8 mouse cellular contexts compared by ENCODE assay signal in genomic region chr11:60311025-60311854, GRCm38 (mm10). TPM values are rescaled to one million over a fixed set of nuclear protein-coding genes. Genes with fewer than 3 reads are reported as not detected.
DNase-seq lines count a peak whose midpoint lies in the region; ATAC-seq and TF ChIP-seq lines count a peak whose summit lies in the region.

No protein-coding gene starts in this region.

- no peaks in the 10 kb centered on the region for H3K27me3 ChIP-seq in forebrain, embryonic 12.5 days
- H3K27me3 ChIP-seq in heart, embryonic 14.5 days (ENCODE audit: control insufficient read depth, insufficient read depth, low read length) = no peaks in the 10 kb centered on the region
- H3K27me3 ChIP-seq in kidney, postnatal 0 days (ENCODE audit: insufficient read depth, low read length) = no peaks in the 10 kb centered on the region
- H3K27me3 ChIP-seq in limb, embryonic 14.5 days (ENCODE audit: control insufficient read depth, insufficient read depth, low read length) = no peaks in the 10 kb centered on the region
- H3K27me3 ChIP-seq in myocyte (ENCODE audit: control insufficient read depth, insufficient read depth, insufficient read length) = no peaks in the 10 kb centered on the region

- 5% methylated on average over 8 of the region's 8 CpGs for WGBS in forebrain, embryonic 12.5 days
- 12% methylated on average over 8 of the region's 8 CpGs for WGBS in heart, embryonic 14.5 days
- 7% methylated on average over 8 of the region's 8 CpGs for WGBS in kidney, postnatal 0 days
- WGBS in limb, embryonic 14.5 days = 27% methylated on average over 8 of the region's 8 CpGs

- H3K9ac ChIP-seq in forebrain, embryonic 12.5 days = peak overlapping the region; percentile 17; the same call in 1 of the 2 replicates
- peak overlapping the region; percentile 25 for H3K9ac ChIP-seq in heart, embryonic 14.5 days (ENCODE audit: low read length)
- peak overlapping the region; percentile 18; the same call in 1 of the 2 replicates for H3K9ac ChIP-seq in kidney, postnatal 0 days (ENCODE audit: low read depth, low read length)
- H3K9ac ChIP-seq in limb, embryonic 14.5 days (ENCODE audit: low read depth, low read length, severe bottlenecking) = 0 out of 2 replicates have a peak overlapping the region, but pooled peaks have one; percentile 12

- peak; percentile 80 for ATAC-seq in cerebellum, adult (ENCODE audit: insufficient number of reproducible peaks, low FRiP score, low TSS enrichment)
- peak; percentile 80 for ATAC-seq in forebrain, embryonic 12.5 days (ENCODE audit: low FRiP score)
- peak; percentile 76 for ATAC-seq in heart, embryonic 14.5 days (ENCODE audit: insufficient number of reproducible peaks, insufficient read depth, low FRiP score, low read depth)
- ATAC-seq in kidney, postnatal 0 days (replicated peaks; ENCODE audit: low FRiP score, low read depth) = peak; percentile 80
- ATAC-seq in limb, embryonic 14.5 days (ENCODE audit: low FRiP score, low read depth) = peak; percentile 54
- ATAC-seq in monocyte, adult 5-6 weeks (replicated peaks; ENCODE audit: insufficient number of reproducible peaks, low FRiP score, low TSS enrichment, poor library complexity, severe bottlenecking) = no peak

- peak overlapping the region; percentile 93 for H3K27ac ChIP-seq in forebrain, embryonic 12.5 days
- H3K27ac ChIP-seq in heart, embryonic 14.5 days (replicated peaks in 1 of 2; ENCODE audit: control insufficient read depth in 1 of 2, insufficient read depth in 1 of 2, low read depth in 2 of 2, low read length in 2 of 2) = peak overlapping the region; percentile 88 to 89
- peak overlapping the region; percentile 87 for H3K27ac ChIP-seq in kidney, postnatal 0 days
- peak overlapping the region; percentile 74 for H3K27ac ChIP-seq in limb, embryonic 14.5 days (replicated peaks; ENCODE audit: low read depth, low read length)

- TF ChIP-seq POLR2A in limb, embryonic 14.5 days (IDR thresholded peaks at IDR 0.05; ENCODE audit: borderline replicate concordance, extremely low read depth, insufficient read depth, insufficient read length) = no peak
- TF ChIP-seq POLR2A in myocyte (IDR thresholded peaks at IDR 0.05; ENCODE audit: insufficient read length, low read depth) = no peak

- H3K9me3 ChIP-seq in forebrain, embryonic 12.5 days = no peaks in the 10 kb centered on the region
- no peaks in the 10 kb centered on the region for H3K9me3 ChIP-seq in heart, embryonic 14.5 days (ENCODE audit: control insufficient read depth, low read length)
- no peaks in the 10 kb centered on the region for H3K9me3 ChIP-seq in kidney, postnatal 0 days (replicated peaks; ENCODE audit: low read length)
- H3K9me3 ChIP-seq in limb, embryonic 14.5 days (ENCODE audit: control insufficient read depth, low read length) = no peaks in the 10 kb centered on the region

- H3K4me3 ChIP-seq in forebrain, embryonic 12.5 days (replicated peaks) = no peak overlapping the region
- H3K4me3 ChIP-seq in heart, embryonic 14.5 days (ENCODE audit: control insufficient read depth in 1 of 2, insufficient read depth in 1 of 2, low read depth in 1 of 2, low read length in 2 of 2) = peak overlapping the region in 1 of 2 experiments; percentile 7; a peak in 1 of 4 replicates
- H3K4me3 ChIP-seq in kidney, postnatal 0 days (replicated peaks; ENCODE audit: low read depth, low read length) = no peak overlapping the region
- H3K4me3 ChIP-seq in limb, embryonic 14.5 days (replicated peaks; ENCODE audit: low read length) = no peak overlapping the region
- H3K4me3 ChIP-seq in myocyte = no peak overlapping the region

- H3K79me2 ChIP-seq in myocyte (ENCODE audit: control insufficient read depth, insufficient read depth) = peaks cover 3% of the 10 kb centered on the region

- peak; percentile 71 for DNase-seq in kidney, postnatal 0 days (ENCODE audit: low spot score)
- DNase-seq in limb, embryonic 14.5 days (ENCODE audit: low spot score) = peak; percentile 76
- peak; percentile 59 for DNase-seq in yolk sac, embryonic 10.5 days (ENCODE audit: low spot score)

- H3K4me1 ChIP-seq in forebrain, embryonic 12.5 days = peaks cover 27% of the 10 kb centered on the region
- peaks cover 20 to 44% of the 10 kb centered on the region in 2 experiments for H3K4me1 ChIP-seq in heart, embryonic 14.5 days (ENCODE audit: control insufficient read depth in 2 of 2, insufficient read depth in 2 of 2, low read length in 2 of 2)
- H3K4me1 ChIP-seq in kidney, postnatal 0 days (replicated peaks; ENCODE audit: insufficient read depth, low read length) = peaks cover 30% of the 10 kb centered on the region
- H3K4me1 ChIP-seq in limb, embryonic 14.5 days (ENCODE audit: control insufficient read depth, insufficient read depth, low read length) = peaks cover 38% of the 10 kb centered on the region

- no peak; the same call in 1 of the 2 replicates for TF ChIP-seq CTCF in kidney, postnatal 0 days (IDR thresholded peaks at IDR 0.05; ENCODE audit: low read depth)

- peak overlapping the region; percentile 29 for H3K4me2 ChIP-seq in forebrain, embryonic 12.5 days
- peak overlapping the region; percentile 37 for H3K4me2 ChIP-seq in heart, embryonic 14.5 days (ENCODE audit: low read length)
- no peak overlapping the region for H3K4me2 ChIP-seq in kidney, postnatal 0 days (ENCODE audit: low read length)
- 0 out of 2 replicates have a peak overlapping the region, but pooled peaks have one; percentile 2 for H3K4me2 ChIP-seq in limb, embryonic 14.5 days (replicated peaks; ENCODE audit: low read depth, low read length, severe bottlenecking)
- peak overlapping the region; percentile 60 for H3K4me2 ChIP-seq in myocyte (ENCODE audit: low read depth)

- no peaks in the 10 kb centered on the region for H3K36me3 ChIP-seq in forebrain, embryonic 12.5 days (replicated peaks)
- no peaks in the 10 kb centered on the region for H3K36me3 ChIP-seq in heart, embryonic 14.5 days (ENCODE audit: control insufficient read depth, insufficient read depth, low read length)
- no peaks in the 10 kb centered on the region for H3K36me3 ChIP-seq in kidney, postnatal 0 days (ENCODE audit: insufficient read depth, low read length)
- H3K36me3 ChIP-seq in limb, embryonic 14.5 days (ENCODE audit: control insufficient read depth, insufficient read depth, low read length) = no peaks in the 10 kb centered on the region
- no peaks in the 10 kb centered on the region for H3K36me3 ChIP-seq in myocyte (ENCODE audit: control insufficient read depth, insufficient read depth)

- H3ac ChIP-seq in myocyte (ENCODE audit: control insufficient read depth, insufficient read length) = no peak overlapping the region

TF ChIP-seq in myocyte, 11 proteins besides CTCF, POLR2A, EP300 and RAD21:
- no peak for TF ChIP-seq USF1 (IDR thresholded peaks at IDR 0.05; ENCODE audit: low read depth)
- TF ChIP-seq MYOD1 (IDR thresholded peaks at IDR 0.05; ENCODE audit: control insufficient read depth in 1 of 3, insufficient read length in 2 of 3, low read depth in 2 of 3) = no peak
- TF ChIP-seq TCF3 (IDR thresholded peaks at IDR 0.05; ENCODE audit: insufficient read length, low read depth) = no peak
- no peak for TF ChIP-seq SRF (IDR thresholded peaks at IDR 0.05; ENCODE audit: control insufficient read depth, insufficient read length, low read depth)
- no peak for TF ChIP-seq CEBPB (IDR thresholded peaks at IDR 0.05; ENCODE audit: insufficient read depth, poor library complexity, severe bottlenecking)
- no peak for TF ChIP-seq REST (IDR thresholded peaks at IDR 0.05; ENCODE audit: insufficient read depth, insufficient read length)
- no peak for TF ChIP-seq POLR2AphosphoS2 (IDR thresholded peaks at IDR 0.05; ENCODE audit: insufficient read length, low read depth)
- no peak for TF ChIP-seq MYOG (IDR thresholded peaks at IDR 0.05; ENCODE audit: control insufficient read depth in 1 of 3, insufficient read depth in 1 of 3, insufficient read length in 2 of 3, low read depth in 2 of 3)
- no peak for TF ChIP-seq TCF12 (IDR thresholded peaks at IDR 0.05; ENCODE audit: insufficient read depth, poor library complexity, severe bottlenecking)
- no peak for TF ChIP-seq E2F4 (IDR thresholded peaks at IDR 0.05; ENCODE audit: insufficient read depth)
- no peak for TF ChIP-seq MAX (IDR thresholded peaks at IDR 0.05; ENCODE audit: low read depth)
TF ChIP-seq in myocyte: peak in this region for 0.

RNA-seq across cellular contexts. Expression of gene Tom1l2, which starts 41.5 kb away (rescaled TPM):
- 31.3 and 32.6 TPM in 2 replicates for polyA plus RNA-seq in forebrain, embryonic 12.5 days (2016; fragmentation: Nextera tagmentation; extraction: Ambion mirVana)
- polyA plus RNA-seq in heart, embryonic 14.5 days (2014; fragmentation: Nextera tagmentation; extraction: Ambion mirVana) = 22.5 and 25.7 TPM in 2 replicates
- polyA plus RNA-seq in kidney, postnatal 0 days (2015; fragmentation: Nextera tagmentation; extraction: Ambion mirVana) = 27.9 and 29.9 TPM in 2 replicates
- polyA plus RNA-seq in limb, embryonic 14.5 days (2012; rRNA removed) = 36.0 and 49.8 TPM in 2 replicates
- polyA plus RNA-seq in limb, embryonic 14.5 days (2014; fragmentation: Nextera tagmentation; extraction: Ambion mirVana) = 21.5 and 22.4 TPM in 2 replicates
- polyA plus RNA-seq in myocyte (2012; fragmentation: generic; extraction: Trizol) = 27.4 TPM
- 4.2 to 14.6 TPM (median 9.3 TPM) in 3 replicates for total RNA-seq in monocyte, adult 5-6 weeks (2017)

RNA-seq across cellular contexts. Expression of gene Drc3, which starts 41.9 kb away (rescaled TPM):
- polyA plus RNA-seq in forebrain, embryonic 12.5 days (2016; fragmentation: Nextera tagmentation; extraction: Ambion mirVana) = 3.0 and 3.2 TPM in 2 replicates
- polyA plus RNA-seq in heart, embryonic 14.5 days (2014; fragmentation: Nextera tagmentation; extraction: Ambion mirVana) = 1.8 and 3.3 TPM in 2 replicates
- polyA plus RNA-seq in kidney, postnatal 0 days (2015; fragmentation: Nextera tagmentation; extraction: Ambion mirVana) = 2.1 and 2.2 TPM in 2 replicates
- 1.9 and 2.5 TPM in 2 replicates for polyA plus RNA-seq in limb, embryonic 14.5 days (2012; rRNA removed)
- 1.3 and 2.9 TPM in 2 replicates for polyA plus RNA-seq in limb, embryonic 14.5 days (2014; fragmentation: Nextera tagmentation; extraction: Ambion mirVana)
- polyA plus RNA-seq in myocyte (2012; fragmentation: generic; extraction: Trizol) = 0.08 TPM
- total RNA-seq in monocyte, adult 5-6 weeks (2017) = 0.39 TPM in 1 of 3 replicates, not detected in the others
